Mouse (Mus musculus) embryonic facial prominence, embryonic 13.5 days (tissue): ENCODE results near the gene A930004D18Rik. TPM values are rescaled to one million over a fixed set of nuclear protein-coding genes. Genes with fewer than 3 reads are reported as not detected.

Experiments used
- ATAC-seq: fragments of 200-750 bp; cut with Nextera tagmentation; 2 replicates; pipeline ENCODE4 v1.8.0; 2017; ENCODE audit warnings: low read depth; ENCODE audit not compliant: insufficient number of reproducible peaks, insufficient read depth, low FRiP score, low TSS enrichment
- H3K27ac ChIP-seq: fragments of 300-500 bp; sonication (generic); 2 replicates; pipeline ENCODE4 v1.5.1; 2015; ENCODE audit warnings: moderate library complexity, mild to moderate bottlenecking, inconsistent platforms
- H3K27me3 ChIP-seq: fragments of 300-500 bp; sonication (generic); 2 replicates; pipeline ENCODE4 v1.6.1; 2015; ENCODE audit warnings: mild to moderate bottlenecking, inconsistent platforms
- H3K36me3 ChIP-seq: fragments of 300-500 bp; sonication (generic); 2 replicates; pipeline ENCODE4 v1.6.1; 2015; ENCODE audit warnings: mild to moderate bottlenecking, inconsistent platforms
- H3K4me1 ChIP-seq: fragments of 300-500 bp; sonication (generic); 2 replicates; pipeline ENCODE4 v1.6.1; 2015; ENCODE audit warnings: inconsistent platforms
- H3K4me2 ChIP-seq: fragments of 300-500 bp; sonication (generic); 2 replicates; pipeline ENCODE4 v1.6.1; 2015; ENCODE audit warnings: moderate library complexity, mild to moderate bottlenecking, inconsistent platforms
- H3K4me3 ChIP-seq: fragments of 300-500 bp; sonication (generic); 2 replicates; pipeline ENCODE4 v1.5.1; 2015; ENCODE audit warnings: mild to moderate bottlenecking, inconsistent platforms
- H3K9ac ChIP-seq: fragments of 300-500 bp; sonication (generic); 2 replicates; pipeline ENCODE4 v1.6.1; 2015; ENCODE audit warnings: mild to moderate bottlenecking, inconsistent platforms
- H3K9me3 ChIP-seq: fragments of 300-500 bp; sonication (generic); 2 replicates; pipeline ENCODE4 v1.6.1; 2016; ENCODE audit warnings: inconsistent platforms
- WGBS: fragments of 180-500 bp; shearing (Covaris S2); methylation state at CpG from one replicate; pipeline ENCODE4 v1.1.7; 2015; ENCODE audit warnings: mixed read lengths; 5-methylcytosine and 5-hydroxymethylcytosine counted together
- polyA plus RNA-seq: library from polyadenylated mRNA; unstranded; fragments of >200 nt; fragmentation: Nextera tagmentation; extraction: Ambion mirVana; gene quantifications from 2 replicates; pipeline ENCODE4 v1.2.1, GENCODE M21; 2015

The A930004D18Rik gene
- polyA plus RNA-seq, 1 experiment from 2014 or later = 13.7 TPM

- H3K36me3 ChIP-seq = no peaks in the 10 kb centered on the region
- peak overlapping the region; percentile 95 for H3K4me3 ChIP-seq
- no peak for ATAC-seq
- peak overlapping the region; percentile 100 for H3K27ac ChIP-seq
- H3K4me2 ChIP-seq = peak overlapping the region; percentile 71
- H3K9me3 ChIP-seq = no peaks in the 10 kb centered on the region
- whole genome bisulfite sequencing = 11% methylated on average over 11 of the region's 11 CpGs
- peak overlapping the region; percentile 64 for H3K9ac ChIP-seq
- H3K4me1 ChIP-seq = peaks cover 38% of the 10 kb centered on the region
- no peaks in the 10 kb centered on the region for H3K27me3 ChIP-seq
These were observed 13.7 kb upstream of the A930004D18Rik start for GRCm38 (mm10) chr2:18051026-18051830.

GRCm38 (mm10) chr2:18050541-18050985 is 13.0 kb upstream of the A930004D18Rik start:
- Histone ChIP-seq H3K9me3 (no peaks in the 10 kb centered on the region), H3K4me1 (peaks cover 38% of the 10 kb centered on the region), H3K4me3 (peak overlapping the region; percentile 95), H3K36me3 (no peaks in the 10 kb centered on the region), H3K27ac (peak overlapping the region; percentile 100), H3K27me3 (no peaks in the 10 kb centered on the region), H3K9ac (peak overlapping the region; percentile 64), H3K4me2 (peak overlapping the region; percentile 71)
- no peak for ATAC-seq
- WGBS = 3% methylated on average over 10 of the region's 10 CpGs

- H3K27me3 ChIP-seq = no peaks in the 10 kb centered on the region
- peaks cover 35% of the 10 kb centered on the region for H3K4me1 ChIP-seq
- H3K9ac ChIP-seq = peak overlapping the region; percentile 100
- H3K4me2 ChIP-seq = peak overlapping the region; percentile 71
- ATAC-seq = no peak
- peak overlapping the region; percentile 100 for H3K27ac ChIP-seq
- H3K4me3 ChIP-seq = peak overlapping the region; percentile 95
- H3K9me3 ChIP-seq = no peaks in the 10 kb centered on the region
- no peaks in the 10 kb centered on the region for H3K36me3 ChIP-seq
- 9% methylated on average over 2 of the region's 2 CpGs for WGBS
These were observed 12.5 kb upstream of the A930004D18Rik start for GRCm38 (mm10) chr2:18050018-18050417.

GRCm38 (mm10) chr2:18049279-18049821 is 11.8 kb upstream of the A930004D18Rik start:
- peaks cover 33% of the 10 kb centered on the region for H3K4me1 ChIP-seq
- peak overlapping the region; percentile 71 for H3K4me2 ChIP-seq
- peak overlapping the region; percentile 95 for H3K4me3 ChIP-seq
- H3K27me3 ChIP-seq = no peaks in the 10 kb centered on the region
- H3K27ac ChIP-seq = peak overlapping the region; percentile 100
- H3K9me3 ChIP-seq = no peaks in the 10 kb centered on the region
- no peaks in the 10 kb centered on the region for H3K36me3 ChIP-seq
- peak overlapping the region; percentile 100 for H3K9ac ChIP-seq
- 3% methylated on average over 11 of the region's 11 CpGs for WGBS
- no peak for ATAC-seq

GRCm38 (mm10) chr2:18048453-18049075 is 11.0 kb upstream of the A930004D18Rik start, which contains the start of gene Skida1:
Gene Skida1, minus strand, starts transcription at chr2:18049051.
- H3K27me3 ChIP-seq = no peaks in the 10 kb centered on the region
- H3K4me3 ChIP-seq = peak within 1 kb of the TSS; percentile 95
- peak within 1 kb of the TSS; percentile 71 for H3K4me2 ChIP-seq
- H3K36me3 ChIP-seq = no peaks in the 10 kb centered on the region
- H3K27ac ChIP-seq = peak within 1 kb of the TSS; percentile 100
- WGBS = 0% methylated on average over 17 of the region's 17 CpGs
- H3K4me1 ChIP-seq = peaks cover 27% of the 10 kb centered on the region
- H3K9me3 ChIP-seq = no peaks in the 10 kb centered on the region
- ATAC-seq = peak; percentile 44; the same call in 1 of the 2 replicates
- H3K9ac ChIP-seq = peak within 1 kb of the TSS; percentile 100

GRCm38 (mm10) chr2:18047646-18048452 is 10.3 kb upstream of the A930004D18Rik start:
- peak; percentile 65; the same call in 1 of the 2 replicates for ATAC-seq
- H3K27ac ChIP-seq = peak overlapping the region; percentile 100
- H3K4me3 ChIP-seq = peak overlapping the region; percentile 95
- WGBS = under 1% methylated on average over 70 of the region's 70 CpGs
- H3K9me3 ChIP-seq = no peaks in the 10 kb centered on the region
- H3K4me1 ChIP-seq = peaks cover 29% of the 10 kb centered on the region
- peak overlapping the region; percentile 100 for H3K9ac ChIP-seq
- H3K27me3 ChIP-seq = no peaks in the 10 kb centered on the region
- H3K4me2 ChIP-seq = peak overlapping the region; percentile 71
- no peaks in the 10 kb centered on the region for H3K36me3 ChIP-seq

- ATAC-seq = no peak
- H3K4me2 ChIP-seq = peak overlapping the region; percentile 71
These were observed 9.5 kb upstream of the A930004D18Rik start for GRCm38 (mm10) chr2:18046758-18047645.

GRCm38 (mm10) chr2:18046186-18046585 is 8.6 kb upstream of the A930004D18Rik start:
- Histone ChIP-seq H3K4me2 (peak overlapping the region; percentile 71), H3K9ac (peak overlapping the region; percentile 100)
- WGBS = 1% methylated on average over 4 of the region's 4 CpGs

More at GRCm38 (mm10) chr2:18046758-18047645, 9.5 kb upstream of the A930004D18Rik start:
- H3K4me1 ChIP-seq = peaks cover 37% of the 10 kb centered on the region
- H3K9ac ChIP-seq = peak overlapping the region; percentile 100
- no peaks in the 10 kb centered on the region for H3K27me3 ChIP-seq
- H3K4me3 ChIP-seq = peak overlapping the region; percentile 95
- H3K36me3 ChIP-seq = no peaks in the 10 kb centered on the region
- H3K27ac ChIP-seq = peak overlapping the region; percentile 100
- H3K9me3 ChIP-seq = no peaks in the 10 kb centered on the region
- under 1% methylated on average over 61 of the region's 64 CpGs for WGBS

GRCm38 (mm10) chr2:18045781-18046181 is 8.2 kb upstream of the A930004D18Rik start:
- peak overlapping the region; percentile 95 for H3K4me3 ChIP-seq
- H3K27me3 ChIP-seq = no peaks in the 10 kb centered on the region
- peak overlapping the region; percentile 100 for H3K27ac ChIP-seq
- peaks cover 40% of the 10 kb centered on the region for H3K4me1 ChIP-seq
- no peaks in the 10 kb centered on the region for H3K9me3 ChIP-seq
- WGBS = 4% methylated on average over 6 of the region's 6 CpGs
- H3K9ac ChIP-seq = peak overlapping the region; percentile 100
- no peaks in the 10 kb centered on the region for H3K36me3 ChIP-seq
- ATAC-seq = no peak
- peak overlapping the region; percentile 71 for H3K4me2 ChIP-seq

More at GRCm38 (mm10) chr2:18046186-18046585, 8.6 kb upstream of the A930004D18Rik start:
- Histone ChIP-seq H3K27me3 (no peaks in the 10 kb centered on the region), H3K4me3 (peak overlapping the region; percentile 95), H3K9me3 (no peaks in the 10 kb centered on the region), H3K36me3 (no peaks in the 10 kb centered on the region), H3K4me1 (peaks cover 38% of the 10 kb centered on the region), H3K27ac (peak overlapping the region; percentile 100)
- ATAC-seq = no peak

- Histone ChIP-seq H3K27ac (peak overlapping the region; percentile 100), H3K9me3 (no peaks in the 10 kb centered on the region), H3K4me1 (peaks cover 44% of the 10 kb centered on the region), H3K27me3 (no peaks in the 10 kb centered on the region), H3K4me2 (peak overlapping the region; percentile 71), H3K36me3 (no peaks in the 10 kb centered on the region), H3K9ac (peak overlapping the region; percentile 100), H3K4me3 (peak overlapping the region; percentile 95)
- WGBS = 4% methylated on average over 7 of the region's 7 CpGs
- ATAC-seq = no peak
These were observed 7.7 kb upstream of the A930004D18Rik start for GRCm38 (mm10) chr2:18045143-18045780.
